Mouse (Mus musculus): Measurements from ENCODE around the gene Olfr12.
A peak's percentile ranks its signal among the peaks of the same experiment; 100 is the strongest.

Olfr12 gene

GRCm38 (mm10) chr1:92617488-92617887, at the start of gene Olfr12:
Olfr12 (plus strand) TSS chr1:92617788.
- no peak for DNase-seq

- no peak for DNase-seq
These were observed 46.6 kb upstream of the Olfr12 start, which contains the start of gene Olfr1413 for GRCm38 (mm10) chr1:92571022-92571421. Olfr1413 (plus strand) TSS chr1:92571322.

- DNase-seq: no peak
These were observed 32.1 kb upstream of the Olfr12 start, which contains the start of gene Olfr1412 for GRCm38 (mm10) chr1:92585479-92585878. Olfr1412 (plus strand) TSS chr1:92585779.

GRCm38 (mm10) chr1:92594111-92594510, 23.5 kb upstream of the Olfr12 start, which contains the start of gene Olfr1411:
Olfr1411 (plus strand) TSS chr1:92594411.
- no peak for DNase-seq

- DNase-seq: no peak
These were observed 21.6 kb upstream of the Olfr12 start for GRCm38 (mm10) chr1:92596019-92596418.

- no peak for DNase-seq
These were observed 12.1 kb upstream of the Olfr12 start, which contains the start of gene Olfr1410 for GRCm38 (mm10) chr1:92605482-92605881. Olfr1410 (plus strand) TSS chr1:92605782.

GRCm38 (mm10) chr1:92607711-92608110, 9.9 kb upstream of the Olfr12 start:
- DNase-seq: no peak

GRCm38 (mm10) chr1:92611008-92611407, 6.6 kb upstream of the Olfr12 start:
- DNase-seq: peak; percentile 43 to 75

GRCm38 (mm10) chr1:92613175-92613574, 4.4 kb upstream of the Olfr12 start:
- DNase-seq: no peak

- no peak for DNase-seq
These were observed 3.1 kb upstream of the Olfr12 start for GRCm38 (mm10) chr1:92614516-92614915.

GRCm38 (mm10) chr1:92616046-92616445, 1.5 kb upstream of the Olfr12 start:
- no peak for DNase-seq

- no peak for DNase-seq
These were observed 772 bp downstream of the Olfr12 start for GRCm38 (mm10) chr1:92618360-92618759.

GRCm38 (mm10) chr1:92628227-92628626, 10.6 kb downstream of the Olfr12 start:
- DNase-seq: no peak

GRCm38 (mm10) chr1:92632196-92632595, 14.6 kb downstream of the Olfr12 start:
- DNase-seq: no peak

GRCm38 (mm10) chr1:92632948-92633347, 15.4 kb downstream of the Olfr12 start:
- no peak for DNase-seq

GRCm38 (mm10) chr1:92633726-92634125, 16.1 kb downstream of the Olfr12 start:
- DNase-seq: no peak

GRCm38 (mm10) chr1:92634569-92634968, 17.0 kb downstream of the Olfr12 start:
- DNase-seq: no peak

- DNase-seq: no peak
These were observed 17.5 kb downstream of the Olfr12 start for GRCm38 (mm10) chr1:92634976-92635599.

GRCm38 (mm10) chr1:92636015-92636414, 18.4 kb downstream of the Olfr12 start:
- DNase-seq: no peak

GRCm38 (mm10) chr1:92636676-92637075, 19.1 kb downstream of the Olfr12 start:
- DNase-seq: no peak

- no peak for DNase-seq
These were observed 20.0 kb downstream of the Olfr12 start for GRCm38 (mm10) chr1:92637501-92638172.

GRCm38 (mm10) chr1:92638181-92638580, 20.6 kb downstream of the Olfr12 start:
- DNase-seq: no peak

GRCm38 (mm10) chr1:92638736-92639135, 21.1 kb downstream of the Olfr12 start:
- no peak for DNase-seq

GRCm38 (mm10) chr1:92640393-92640792, 22.8 kb downstream of the Olfr12 start:
- DNase-seq: no peak

Measured in cerebellum, postnatal 36 days (tissue).